Mouse (Mus musculus) liver, postnatal 0 days (tissue): ENCODE measurements around the gene Col11a2. TPM values are rescaled to one million over a fixed set of nuclear protein-coding genes. Genes with fewer than 3 reads are reported as not detected.
A peak's percentile ranks its signal among the peaks of the same experiment; 100 is the strongest.

ENCODE experiments used
- ATAC-seq: fragments of 200-750 bp; cut with Nextera tagmentation; 2 replicates; pipeline ENCODE4 v1.8.0; 2017; ENCODE audit warnings: mild to moderate bottlenecking, moderate library complexity
- DNase-seq: peaks from one replicate; pipeline ENCODE4 v3.0.0-alpha.2; 2016
- H3K27ac ChIP-seq: fragments of 300-500 bp; sonication (generic); 2 replicates; pipeline ENCODE4 v1.5.1; 2014; ENCODE audit warnings: antibody characterized with exemption, moderate library complexity, mild to moderate bottlenecking, low read depth
- H3K27me3 ChIP-seq: fragments of 300-500 bp; sonication (generic); 2 replicates; pipeline ENCODE4 v1.6.1; 2014; ENCODE audit warnings: low read length, control low read depth, mixed read lengths; ENCODE audit not compliant: insufficient read depth
- H3K36me3 ChIP-seq: fragments of 300-500 bp; sonication (generic); replicated peaks from 2 replicates; pipeline ENCODE4 v1.6.1; 2014; ENCODE audit warnings: mild to moderate bottlenecking, control low read depth, low read length, moderate library complexity, mixed read lengths; ENCODE audit not compliant: insufficient read depth
- H3K4me1 ChIP-seq: fragments of 300-500 bp; sonication (generic); 2 replicates; pipeline ENCODE4 v1.6.1; 2014; ENCODE audit warnings: antibody characterized with exemption, mild to moderate bottlenecking, control low read depth; ENCODE audit not compliant: insufficient read depth
- H3K4me2 ChIP-seq: fragments of 300-500 bp; sonication (generic); 2 replicates; pipeline ENCODE4 v1.6.1; 2014; ENCODE audit warnings: low read depth, mild to moderate bottlenecking, low read length, moderate library complexity, mixed read lengths
- H3K4me3 ChIP-seq: fragments of 300-500 bp; sonication (generic); 2 replicates; pipeline ENCODE4 v1.5.1; 2014; ENCODE audit warnings: low read depth, low read length
- H3K9ac ChIP-seq: fragments of 300-500 bp; sonication (generic); replicated peaks from 2 replicates; pipeline ENCODE4 v1.6.1; 2014; ENCODE audit warnings: mild to moderate bottlenecking, moderate library complexity
- H3K9me3 ChIP-seq: fragments of 300-500 bp; sonication (generic); 2 replicates; pipeline ENCODE4 v1.6.1; 2016; ENCODE audit warnings: mild to moderate bottlenecking, control low read depth, low read length, mixed read lengths
- CTCF ChIP-seq: sonication (generic); IDR thresholded peaks from 2 replicates; pipeline ENCODE4 v1.5.1; 2016; ENCODE audit warnings: antibody characterized with exemption, low read depth
- EP300 ChIP-seq: IDR thresholded peaks from 2 replicates; pipeline ENCODE4 v1.6.1; 2016; ENCODE audit warnings: antibody characterized with exemption, low read depth, mild to moderate bottlenecking
- WGBS: fragments of 180-500 bp; shearing (Covaris S2); extraction: QIAGEN DNeasy Blood & Tissue Kit; methylation state at CpG from one replicate; pipeline ENCODE4 v1.1.7; 2014; ENCODE audit not compliant: insufficient replicate concordance; 5-methylcytosine and 5-hydroxymethylcytosine counted together
- polyA plus RNA-seq: library from polyadenylated mRNA; unstranded; fragments of >200 nt; fragmentation: Nextera tagmentation; extraction: Ambion mirVana; gene quantifications from 2 replicates; pipeline ENCODE4 v1.2.1, GENCODE M21; 2015

Gene Col11a2
- polyA plus RNA-seq, 1 experiment from 2014 or later = 0.47 TPM

- WGBS = 90% methylated on average over 8 of the region's 8 CpGs
- Histone ChIP-seq H3K4me1 (no peaks in the 10 kb centered on the region), H3K27ac (no peak overlapping the region), H3K4me3 (no peak overlapping the region), H3K4me2 (no peak overlapping the region), H3K36me3 (no peaks in the 10 kb centered on the region), H3K9ac (no peak overlapping the region), H3K9me3 (no peaks in the 10 kb centered on the region), H3K27me3 (no peaks in the 10 kb centered on the region)
- TF ChIP-seq CTCF = no peak
- no peak for TF ChIP-seq EP300
- DNase-seq (no peak), ATAC-seq (no peak)
Observed at GRCm38 (mm10) chr17:34013436-34013835, 25.8 kb upstream of the Col11a2 start.

GRCm38 (mm10) chr17:34021539-34022413, 17.5 kb upstream of the Col11a2 start:
- ATAC-seq (no peak), DNase-seq (no peak)
- TF ChIP-seq CTCF (no peak), EP300 (no peak)
- Histone ChIP-seq H3K4me2 (no peak overlapping the region), H3K27ac (no peak overlapping the region), H3K9ac (no peak overlapping the region), H3K36me3 (peaks cover 20% of the 10 kb centered on the region), H3K4me3 (no peak overlapping the region), H3K9me3 (peaks cover 8% of the 10 kb centered on the region; the same call in 1 of the 2 replicates), H3K27me3 (no peaks in the 10 kb centered on the region), H3K4me1 (peaks cover 22% of the 10 kb centered on the region)
- 92% methylated on average over 22 of the region's 23 CpGs for WGBS

DNA sequence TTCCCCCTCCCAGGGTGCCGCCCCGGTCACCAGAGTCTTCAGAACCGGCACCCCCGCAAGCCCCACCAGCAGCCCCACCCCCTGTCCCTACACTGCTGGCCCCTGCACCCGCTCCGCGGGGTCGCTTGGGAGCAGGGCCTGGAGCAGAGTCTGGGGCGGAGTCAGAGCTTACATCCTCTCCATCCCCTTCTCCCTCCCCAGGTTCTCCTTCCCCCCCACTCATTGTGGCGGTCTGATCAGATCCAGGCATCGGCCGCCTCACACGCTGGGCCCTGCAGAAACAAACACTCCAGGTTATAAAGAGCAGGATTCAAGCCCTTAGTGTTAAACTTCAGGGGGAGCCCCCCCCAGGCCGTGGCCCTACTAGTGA, 16.8 kb upstream of the Col11a2 start:
- Histone ChIP-seq H3K27me3 (no peaks in the 10 kb centered on the region), H3K4me3 (no peak overlapping the region), H3K4me1 (peaks cover 28% of the 10 kb centered on the region), H3K9ac (no peak overlapping the region), H3K27ac (no peak overlapping the region), H3K4me2 (no peak overlapping the region), H3K36me3 (peaks cover 20% of the 10 kb centered on the region), H3K9me3 (peaks cover 8% of the 10 kb centered on the region; the same call in 1 of the 2 replicates)
- no peak for DNase-seq
- 92% methylated on average over 14 of the region's 14 CpGs for WGBS
- TF ChIP-seq CTCF (no peak), EP300 (no peak)
- ATAC-seq = no peak

DNA sequence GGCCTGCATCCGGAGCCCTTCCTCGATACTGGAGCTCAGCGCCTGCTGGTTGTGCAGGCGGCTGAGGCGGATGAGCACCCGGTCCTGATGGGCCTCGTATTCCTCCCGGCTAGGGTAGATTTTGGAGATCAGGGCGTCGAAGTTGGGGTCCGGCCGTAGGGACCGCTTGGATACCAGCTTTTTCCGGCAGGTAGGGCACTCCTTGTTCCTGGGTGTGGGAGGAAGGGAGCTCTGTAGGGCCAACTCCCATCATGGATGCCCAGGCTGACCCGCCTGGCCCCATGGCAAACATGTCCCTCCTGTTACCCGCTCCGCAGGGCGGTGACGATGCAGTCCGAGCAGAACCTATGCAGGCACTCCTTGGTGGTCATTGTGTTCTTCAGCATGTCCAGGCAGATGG, 16.2 kb upstream of the Col11a2 start:
- Histone ChIP-seq H3K27ac (no peak overlapping the region), H3K27me3 (no peaks in the 10 kb centered on the region), H3K36me3 (peaks cover 20% of the 10 kb centered on the region), H3K9ac (no peak overlapping the region), H3K4me2 (no peak overlapping the region), H3K4me1 (peaks cover 31% of the 10 kb centered on the region), H3K9me3 (peaks cover 8% of the 10 kb centered on the region; the same call in 1 of the 2 replicates), H3K4me3 (no peak overlapping the region)
- TF ChIP-seq EP300 = no peak
- no peak for TF ChIP-seq CTCF
- ATAC-seq (no peak), DNase-seq (no peak)
- WGBS = 94% methylated on average over 20 of the region's 20 CpGs

DNA sequence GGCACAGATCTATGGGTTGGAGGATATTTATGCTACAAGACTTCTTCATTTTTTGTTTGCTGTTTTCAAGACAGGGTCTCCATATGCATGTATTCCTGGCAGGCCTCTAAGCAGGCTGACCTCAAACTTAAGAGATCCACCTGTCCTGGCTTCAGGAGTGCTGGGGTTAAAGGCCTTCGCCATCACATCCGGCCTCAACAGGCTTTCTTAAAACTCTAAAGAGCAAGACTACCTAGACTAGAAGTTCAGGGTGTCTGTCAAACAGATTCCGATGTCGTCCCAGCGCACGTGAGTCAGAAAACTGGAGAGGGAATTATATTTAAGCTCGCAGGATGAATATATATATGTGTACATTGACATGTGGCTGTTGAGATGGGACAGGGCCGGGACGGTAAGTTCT, 15.6 kb upstream of the Col11a2 start:
- no peak for DNase-seq
- peak overlapping the region; percentile 82 for H3K4me3 ChIP-seq
- H3K36me3 ChIP-seq = peaks cover 25% of the 10 kb centered on the region

DNA sequence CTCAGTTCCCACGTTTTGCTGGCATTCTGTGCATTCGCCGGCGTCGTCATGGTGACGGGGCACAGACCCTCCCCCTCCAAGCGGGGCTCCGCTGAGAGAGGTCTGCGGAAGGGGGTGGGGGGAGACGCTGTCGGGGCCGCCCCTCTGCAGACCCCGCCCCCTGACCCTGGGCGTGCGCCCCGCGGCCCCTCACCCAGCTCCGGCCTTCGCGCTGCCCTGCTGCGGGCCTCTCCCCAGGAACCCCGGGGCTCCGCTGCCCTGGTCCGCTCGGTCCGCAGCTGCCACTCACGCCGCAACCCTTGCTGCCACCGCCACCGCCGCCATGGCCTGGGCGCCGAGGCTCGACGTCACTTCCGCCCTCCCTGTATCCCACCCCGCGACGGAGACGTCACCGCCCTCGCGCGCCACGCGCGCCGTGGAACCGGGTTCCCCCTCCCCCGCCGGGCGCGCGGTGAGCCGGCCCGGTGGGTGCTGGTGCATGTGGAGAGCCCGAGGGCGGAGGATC, 14.9 kb upstream of the Col11a2 start, which contains the start of gene Ring1:
Gene Ring1 (minus strand): TSS at position 364 of the 505 bp plus-strand sequence.
- TF ChIP-seq CTCF = no peak
- no peak for TF ChIP-seq EP300
- WGBS = under 1% methylated on average over 51 of the region's 58 CpGs
- Histone ChIP-seq H3K4me3 (peak within 1 kb of the TSS; percentile 82), H3K27ac (peak within 1 kb of the TSS; percentile 90), H3K4me1 (peaks cover 35% of the 10 kb centered on the region), H3K4me2 (peak within 1 kb of the TSS; percentile 94), H3K27me3 (no peaks in the 10 kb centered on the region), H3K9ac (peak within 1 kb of the TSS; percentile 84), H3K36me3 (peaks cover 29% of the 10 kb centered on the region), H3K9me3 (peaks cover 6% of the 10 kb centered on the region; the same call in 1 of the 2 replicates)
- DNase-seq (peak; percentile 88), ATAC-seq (peak; percentile 63)

More for the DNA sequence above, 15.6 kb upstream of the Col11a2 start:
- Histone ChIP-seq H3K9ac (peak overlapping the region; percentile 84; the same call in 1 of the 2 replicates), H3K4me2 (peak overlapping the region; percentile 94), H3K27me3 (no peaks in the 10 kb centered on the region), H3K4me1 (peaks cover 34% of the 10 kb centered on the region), H3K9me3 (peaks cover 8% of the 10 kb centered on the region; the same call in 1 of the 2 replicates), H3K27ac (no peak overlapping the region)
- TF ChIP-seq EP300 (no peak), CTCF (no peak)
- ATAC-seq = no peak
- 73% methylated on average over 9 of the region's 9 CpGs for WGBS
